Mouse (Mus musculus): ENCODE results near the gene Babam2.

The Babam2 gene

GRCm38 (mm10) chr5:31899901-31900300 lies 202.4 kb downstream of the Babam2 start:
- DNase-seq = no peak

- no peak for DNase-seq
Observed at GRCm38 (mm10) chr5:31902144-31902543, 204.7 kb downstream of the Babam2 start.

- DNase-seq = no peak
Observed at GRCm38 (mm10) chr5:31902891-31903290, 205.4 kb downstream of the Babam2 start.

- no peak for DNase-seq
Observed at GRCm38 (mm10) chr5:31904968-31905683, 207.6 kb downstream of the Babam2 start.

GRCm38 (mm10) chr5:31905808-31906207 lies 208.3 kb downstream of the Babam2 start:
- DNase-seq = no peak

- no peak for DNase-seq
Observed at GRCm38 (mm10) chr5:31906286-31906951, 208.9 kb downstream of the Babam2 start.

GRCm38 (mm10) chr5:31907959-31908358 lies 210.5 kb downstream of the Babam2 start:
- no peak for DNase-seq

- DNase-seq = no peak
Observed at GRCm38 (mm10) chr5:31908818-31909217, 211.3 kb downstream of the Babam2 start.

GRCm38 (mm10) chr5:31916241-31916640 lies 218.8 kb downstream of the Babam2 start:
- no peak for DNase-seq

- DNase-seq = no peak
Observed at GRCm38 (mm10) chr5:31918566-31918965, 221.1 kb downstream of the Babam2 start.

GRCm38 (mm10) chr5:31920129-31920528 lies 222.6 kb downstream of the Babam2 start:
- DNase-seq = no peak

GRCm38 (mm10) chr5:31920890-31921289 lies 223.4 kb downstream of the Babam2 start:
- no peak for DNase-seq

- no peak for DNase-seq
Observed at GRCm38 (mm10) chr5:31924075-31924474, 226.6 kb downstream of the Babam2 start.

GRCm38 (mm10) chr5:31926551-31926950 lies 229.1 kb downstream of the Babam2 start:
- DNase-seq = no peak

GRCm38 (mm10) chr5:31929007-31929406 lies 231.5 kb downstream of the Babam2 start:
- DNase-seq = no peak

- no peak for DNase-seq
Observed at GRCm38 (mm10) chr5:31931127-31931625, 233.7 kb downstream of the Babam2 start.

GRCm38 (mm10) chr5:31931637-31932036 lies 234.2 kb downstream of the Babam2 start:
- DNase-seq = no peak

GRCm38 (mm10) chr5:31933296-31933695 lies 235.8 kb downstream of the Babam2 start:
- no peak for DNase-seq

- no peak for DNase-seq
Observed at GRCm38 (mm10) chr5:31934397-31934796, 236.9 kb downstream of the Babam2 start.

GRCm38 (mm10) chr5:31935936-31936335 lies 238.5 kb downstream of the Babam2 start:
- no peak for DNase-seq

GRCm38 (mm10) chr5:31936523-31936922 lies 239.0 kb downstream of the Babam2 start:
- DNase-seq = no peak

- no peak for DNase-seq
Observed at GRCm38 (mm10) chr5:31940876-31941275, 243.4 kb downstream of the Babam2 start.

- DNase-seq = no peak
Observed at GRCm38 (mm10) chr5:31947185-31947584, 249.7 kb downstream of the Babam2 start.

- DNase-seq = no peak
Observed at GRCm38 (mm10) chr5:31949389-31949788, 251.9 kb downstream of the Babam2 start.
